In genomic region chr7:30411023-30411422, GRCm38 (mm10) we compare ENCODE assay signal across 31 mouse cellular contexts. TPM values are rescaled to one million over a fixed set of nuclear protein-coding genes. Genes with fewer than 3 reads are reported as not detected.
DNase-seq lines count a peak whose midpoint lies in the region; ATAC-seq and TF ChIP-seq lines count a peak whose summit lies in the region.
"Had no signal": no experiment of that assay in that cellular context is flagged by ENCODE, and none has a peak within 500 bp of the region (broad histone marks: within the 10 kb centered on the region; RNA-seq: fewer than 3 reads in every experiment).

No protein-coding gene starts in this region.

- H3K4me2 ChIP-seq in liver, postnatal 0 days (ENCODE audit: low read depth, low read length) = no peak overlapping the region
- H3K4me2 ChIP-seq in liver, embryonic 12.5 days = no peak overlapping the region
- no peak overlapping the region for H3K4me2 ChIP-seq in midbrain, embryonic 14.5 days (ENCODE audit: low read length)
- H3K4me2 ChIP-seq: embryonic facial prominence, embryonic 12.5 days; embryonic facial prominence, embryonic 15.5 days; heart, embryonic 12.5 days; heart, embryonic 15.5 days; hindbrain, embryonic 14.5 days had no signal

- WGBS in liver, postnatal 0 days (ENCODE audit: insufficient replicate concordance) = 60% methylated on average over 3 of the region's 3 CpGs
- WGBS in liver, embryonic 12.5 days (ENCODE audit: insufficient replicate concordance) = 46% methylated on average over 3 of the region's 3 CpGs
- 89% methylated on average over 3 of the region's 3 CpGs for WGBS in midbrain, embryonic 14.5 days

- intact Hi-C loops in heart, postnatal 14 days (cut with DNase I) = no loop called here

- peak overlapping the region; percentile 29; the same call in 1 of the 2 replicates for H3K27ac ChIP-seq in liver, postnatal 0 days (ENCODE audit: low read depth)
- H3K27ac ChIP-seq in liver, embryonic 12.5 days = no peak overlapping the region
- H3K27ac ChIP-seq in midbrain, embryonic 14.5 days (replicated peaks; ENCODE audit: low read depth, low read length) = no peak overlapping the region
- H3K27ac ChIP-seq: embryonic facial prominence, embryonic 12.5 days; embryonic facial prominence, embryonic 15.5 days; gastrocnemius, adult 2 months; heart, embryonic 15.5 days; hindbrain, embryonic 14.5 days; hindbrain, postnatal 0 days had no signal

- TF ChIP-seq CTCF in liver, postnatal 0 days (IDR thresholded peaks at IDR 0.05; ENCODE audit: low read depth) = no peak

- no peak overlapping the region for H3K4me3 ChIP-seq in liver, postnatal 0 days (ENCODE audit: low read depth, low read length)
- no peak overlapping the region for H3K4me3 ChIP-seq in liver, embryonic 12.5 days
- H3K4me3 ChIP-seq in midbrain, embryonic 14.5 days (replicated peaks; ENCODE audit: low read depth, low read length) = no peak overlapping the region
- H3K4me3 ChIP-seq: embryonic facial prominence, embryonic 12.5 days; embryonic facial prominence, embryonic 15.5 days; gastrocnemius, adult 2 months; heart, embryonic 12.5 days; heart, embryonic 15.5 days had no signal

- peaks cover 5% of the 10 kb centered on the region; the same call in 1 of the 2 replicates for H3K4me1 ChIP-seq in liver, postnatal 0 days (ENCODE audit: insufficient read depth)
- no peaks in the 10 kb centered on the region; the same call in 1 of the 2 replicates for H3K4me1 ChIP-seq in liver, embryonic 12.5 days
- no peaks in the 10 kb centered on the region for H3K4me1 ChIP-seq in midbrain, embryonic 14.5 days (ENCODE audit: control insufficient read depth, insufficient read depth, low read length)
- H3K4me1 ChIP-seq: embryonic facial prominence, embryonic 12.5 days; embryonic facial prominence, embryonic 15.5 days; heart, embryonic 12.5 days; heart, embryonic 15.5 days had no signal

- DNase-seq in liver, postnatal 0 days = no peak
- DNase-seq in midbrain, embryonic 14.5 days = no peak
- no peak for DNase-seq in left cerebral cortex, adult 8-10 months (ENCODE audit: low spot score in 2 of 2)
- DNase-seq in urinary bladder, postnatal 4 days (ENCODE audit: low spot score in 2 of 2) = no peak
- no peak for DNase-seq in heart, postnatal 14 days
- DNase-seq: adrenal gland, postnatal 10 days; adrenal gland, postnatal 36 days; B cell, adult 2 months; cerebellum, adult 11-12 months; cerebellum, adult 9-10 months; cerebellum, postnatal 14 days; forebrain, postnatal 0 days; gastrocnemius, adult 2 months; gastrocnemius, postnatal 14 days; heart, adult 18-20 months; heart, postnatal 10 days; heart, postnatal 4 days had no signal

- no peaks in the 10 kb centered on the region for H3K9me3 ChIP-seq in liver, postnatal 0 days (ENCODE audit: low read length)
- no peaks in the 10 kb centered on the region for H3K9me3 ChIP-seq in liver, embryonic 12.5 days (replicated peaks)
- H3K9me3 ChIP-seq in midbrain, embryonic 14.5 days (ENCODE audit: control insufficient read depth, low read length) = no peaks in the 10 kb centered on the region
- H3K9me3 ChIP-seq: embryonic facial prominence, embryonic 12.5 days; embryonic facial prominence, embryonic 15.5 days; G1E; heart, embryonic 12.5 days; heart, embryonic 15.5 days had no signal

- no peaks in the 10 kb centered on the region for H3K27me3 ChIP-seq in liver, postnatal 0 days (ENCODE audit: insufficient read depth, low read length)
- no peaks in the 10 kb centered on the region for H3K27me3 ChIP-seq in liver, embryonic 12.5 days (replicated peaks)
- no peaks in the 10 kb centered on the region for H3K27me3 ChIP-seq in midbrain, embryonic 14.5 days (ENCODE audit: control insufficient read depth, insufficient read depth, low read length)
- H3K27me3 ChIP-seq: CH12.LX; embryonic facial prominence, embryonic 12.5 days; embryonic facial prominence, embryonic 15.5 days; heart, embryonic 15.5 days had no signal

- no peaks in the 10 kb centered on the region for H3K36me3 ChIP-seq in liver, postnatal 0 days (replicated peaks; ENCODE audit: insufficient read depth, low read length)
- H3K36me3 ChIP-seq in liver, embryonic 12.5 days = no peaks in the 10 kb centered on the region
- no peaks in the 10 kb centered on the region for H3K36me3 ChIP-seq in midbrain, embryonic 14.5 days (ENCODE audit: control insufficient read depth, insufficient read depth, low read length)
- H3K36me3 ChIP-seq: embryonic facial prominence, embryonic 12.5 days; embryonic facial prominence, embryonic 15.5 days; G1E; heart, embryonic 12.5 days; heart, embryonic 15.5 days had no signal

- ATAC-seq in liver, postnatal 0 days = no peak
- no peak for ATAC-seq in liver, embryonic 12.5 days
- ATAC-seq in granulocyte monocyte progenitor cell, adult 5-6 weeks (replicated peaks; ENCODE audit: poor library complexity, severe bottlenecking) = peak; percentile 49
- peak; percentile 31 for ATAC-seq in megakaryocyte, adult 5-6 weeks (ENCODE audit: poor library complexity, severe bottlenecking)
- ATAC-seq in midbrain, embryonic 14.5 days (ENCODE audit: low FRiP score, low TSS enrichment) = no peak
- ATAC-seq: forebrain, embryonic 14.5 days; forebrain, postnatal 0 days; hindbrain, postnatal 0 days; Patski had no signal

- no peak overlapping the region for H3K9ac ChIP-seq in liver, postnatal 0 days (replicated peaks)
- no peak overlapping the region for H3K9ac ChIP-seq in liver, embryonic 12.5 days
- no peak overlapping the region for H3K9ac ChIP-seq in midbrain, embryonic 14.5 days (replicated peaks; ENCODE audit: low read length)
- H3K9ac ChIP-seq: embryonic facial prominence, embryonic 12.5 days; embryonic facial prominence, embryonic 15.5 days; forebrain, postnatal 0 days; heart, embryonic 12.5 days; heart, embryonic 15.5 days; hindbrain, embryonic 14.5 days had no signal

- TF ChIP-seq EP300 in liver, postnatal 0 days (IDR thresholded peaks at IDR 0.05; ENCODE audit: low read depth) = no peak

RNA-seq across cellular contexts. Expression of gene Tyrobp, which starts 2.5 kb away (rescaled TPM):
- 221 and 231 TPM in 2 replicates for polyA plus RNA-seq in liver, postnatal 0 days (2015; fragmentation: Nextera tagmentation; extraction: Ambion mirVana)
- polyA plus RNA-seq in liver, embryonic 12.5 days (2016; fragmentation: Nextera tagmentation; extraction: Ambion mirVana) = 51.1 and 52.7 TPM in 2 replicates
- total RNA-seq in granulocyte monocyte progenitor cell, adult 5-6 weeks (2014; fragmentation: Nextera tagmentation) = 665 and 703 TPM in 2 replicates
- 270 and 287 TPM in 2 replicates for total RNA-seq in granulocyte monocyte progenitor cell, adult 5-6 weeks (2017)
- total RNA-seq in megakaryocyte, adult 5-6 weeks (2015) = 2,723 and 2,838 TPM in 2 replicates
- total RNA-seq in megakaryocyte, adult 5-6 weeks (2017) = 1,463 and 1,715 TPM in 2 replicates
- polyA plus RNA-seq in midbrain, embryonic 14.5 days (2014; fragmentation: Nextera tagmentation; extraction: Ambion mirVana) = 11.4 and 29.7 TPM in 2 replicates
- total RNA-seq in left cerebral cortex, adult 8-10 months (2022) = 100 to 1,000 TPM in 2 of 4 experiments, 10 to 100 TPM in 2; 25.2 to 334 (median 134) TPM
- total RNA-seq in heart, postnatal 14 days (2021) = 10 to 100 TPM; 18.6 to 19.9 TPM
- polyA plus RNA-seq: Patski had no signal

RNA-seq across cellular contexts. Expression of gene Hcst, which starts 8.6 kb away (rescaled TPM):
- 17.4 and 17.6 TPM in 2 replicates for polyA plus RNA-seq in liver, postnatal 0 days (2015; fragmentation: Nextera tagmentation; extraction: Ambion mirVana)
- polyA plus RNA-seq in liver, embryonic 12.5 days (2016; fragmentation: Nextera tagmentation; extraction: Ambion mirVana) = 3.0 and 4.1 TPM in 2 replicates
- 64.6 and 70.7 TPM in 2 replicates for total RNA-seq in granulocyte monocyte progenitor cell, adult 5-6 weeks (2014; fragmentation: Nextera tagmentation)
- 9.0 and 31.6 TPM in 2 replicates for total RNA-seq in granulocyte monocyte progenitor cell, adult 5-6 weeks (2017)
- 45.8 and 47.6 TPM in 2 replicates for total RNA-seq in megakaryocyte, adult 5-6 weeks (2015)
- 13.3 and 18.5 TPM in 2 replicates for total RNA-seq in megakaryocyte, adult 5-6 weeks (2017)
- polyA plus RNA-seq in midbrain, embryonic 14.5 days (2014; fragmentation: Nextera tagmentation; extraction: Ambion mirVana) = 0.58 TPM in 1 of 2 replicates, not detected in the other
- 1 to 10 TPM in 3 of 4 experiments, not detected in 1; 1.4 to 3.0 (median 2.1) TPM for total RNA-seq in left cerebral cortex, adult 8-10 months (2022)
- total RNA-seq in heart, postnatal 14 days (2021) = 1 to 10 TPM; 1.2 to 1.3 TPM
- total RNA-seq: forebrain, postnatal 0 days; gastrocnemius, adult 2 months; hindbrain, postnatal 0 days had no signal
- polyA plus RNA-seq: Patski had no signal

RNA-seq across cellular contexts. Expression of gene Nfkbid, which starts 10.5 kb away (rescaled TPM):
- 1.7 and 2.3 TPM in 2 replicates for polyA plus RNA-seq in liver, postnatal 0 days (2015; fragmentation: Nextera tagmentation; extraction: Ambion mirVana)
- 1.5 and 2.1 TPM in 2 replicates for polyA plus RNA-seq in liver, embryonic 12.5 days (2016; fragmentation: Nextera tagmentation; extraction: Ambion mirVana)
- total RNA-seq in granulocyte monocyte progenitor cell, adult 5-6 weeks (2014; fragmentation: Nextera tagmentation) = 16.0 and 16.3 TPM in 2 replicates
- 6.8 and 15.1 TPM in 2 replicates for total RNA-seq in granulocyte monocyte progenitor cell, adult 5-6 weeks (2017)
- total RNA-seq in megakaryocyte, adult 5-6 weeks (2015) = 23.0 and 28.6 TPM in 2 replicates
- 13.3 and 17.2 TPM in 2 replicates for total RNA-seq in megakaryocyte, adult 5-6 weeks (2017)
- 1.4 and 2.3 TPM in 2 replicates for polyA plus RNA-seq in midbrain, embryonic 14.5 days (2014; fragmentation: Nextera tagmentation; extraction: Ambion mirVana)
- 1 to 10 TPM; 2.2 to 4.5 (median 2.8) TPM for total RNA-seq in left cerebral cortex, adult 8-10 months (2022)
- under 1 TPM; 0.67 to 0.71 TPM for total RNA-seq in heart, postnatal 14 days (2021)

RNA-seq across cellular contexts. Expression of gene Aplp1, which starts 34.3 kb away (rescaled TPM):
- polyA plus RNA-seq in liver, postnatal 0 days (2015; fragmentation: Nextera tagmentation; extraction: Ambion mirVana) = 1.2 and 1.6 TPM in 2 replicates
- 7.5 and 8.2 TPM in 2 replicates for polyA plus RNA-seq in liver, embryonic 12.5 days (2016; fragmentation: Nextera tagmentation; extraction: Ambion mirVana)
- not detected in 2 replicates for total RNA-seq in granulocyte monocyte progenitor cell, adult 5-6 weeks (2014; fragmentation: Nextera tagmentation)
- not detected in 2 replicates for total RNA-seq in granulocyte monocyte progenitor cell, adult 5-6 weeks (2017)
- 0.07 and 0.25 TPM in 2 replicates for total RNA-seq in megakaryocyte, adult 5-6 weeks (2015)
- total RNA-seq in megakaryocyte, adult 5-6 weeks (2017) = 0.08 TPM in 1 of 2 replicates, not detected in the other
- polyA plus RNA-seq in midbrain, embryonic 14.5 days (2014; fragmentation: Nextera tagmentation; extraction: Ambion mirVana) = 662 and 710 TPM in 2 replicates
- 1,000 to 10,000 TPM; 1,239 to 1,309 (median 1,269) TPM for total RNA-seq in left cerebral cortex, adult 8-10 months (2022)
- 1 to 10 TPM; 4.0 to 4.4 TPM for total RNA-seq in heart, postnatal 14 days (2021)
- polyA plus RNA-seq: G1E had no signal

RNA-seq across cellular contexts. Expression of gene Kirrel2, which starts 46.5 kb away (rescaled TPM):
- polyA plus RNA-seq in liver, postnatal 0 days (2015; fragmentation: Nextera tagmentation; extraction: Ambion mirVana) = 0.05 TPM in 1 of 2 replicates, not detected in the other
- polyA plus RNA-seq in liver, embryonic 12.5 days (2016; fragmentation: Nextera tagmentation; extraction: Ambion mirVana) = 0.05 and 0.17 TPM in 2 replicates
- not detected in 2 replicates for total RNA-seq in granulocyte monocyte progenitor cell, adult 5-6 weeks (2014; fragmentation: Nextera tagmentation)
- not detected in 2 replicates for total RNA-seq in granulocyte monocyte progenitor cell, adult 5-6 weeks (2017)
- total RNA-seq in megakaryocyte, adult 5-6 weeks (2015) = not detected in 2 replicates
- total RNA-seq in megakaryocyte, adult 5-6 weeks (2017) = 0.07 TPM in 1 of 2 replicates, not detected in the other
- polyA plus RNA-seq in midbrain, embryonic 14.5 days (2014; fragmentation: Nextera tagmentation; extraction: Ambion mirVana) = 5.0 and 5.7 TPM in 2 replicates
- 10 to 100 TPM in 1 of 4 experiments, 1 to 10 TPM in 3; 5.5 to 10.2 (median 7.5) TPM for total RNA-seq in left cerebral cortex, adult 8-10 months (2022)
- not detected for total RNA-seq in heart, postnatal 14 days (2021)
- total RNA-seq: adrenal gland, adult 18-20 months; adrenal gland, postnatal 10 days; adrenal gland, postnatal 36 days; CH12.LX; G1E; gastrocnemius, adult 2 months; gastrocnemius, postnatal 14 days; heart, adult 18-20 months had no signal
- polyA plus RNA-seq: G1E, Patski had no signal

Comparison
In these comparisons a context has a peak if more than half of its experiments do, and no peak if none do; other contexts are left out.
1. ATAC-seq: peak in granulocyte monocyte progenitor cell, adult 5-6 weeks (single experiment) and megakaryocyte, adult 5-6 weeks (single experiment); none in liver, postnatal 0 days (single experiment), liver, embryonic 12.5 days (single experiment) and midbrain, embryonic 14.5 days (single experiment).